Mouse (Mus musculus) adrenal gland, postnatal 4 days (tissue): ENCODE data around the gene Zfp759. TPM values are rescaled to one million over a fixed set of nuclear protein-coding genes. Genes with fewer than 3 reads are reported as not detected.
"Not testable (repeated sequence)": the region's sequence is repeated elsewhere in the genome, so short reads cannot be mapped to it uniquely, and the experiment has no call there.

Source experiments
- DNase-seq, 2 experiments: peaks; one replicate each; pipeline ENCODE4 v3.0.0; 2021 to 2022; ENCODE audit warnings: low spot score in 2 of 2, mixed read lengths in 2 of 2
- long read RNA-seq, 2 experiments: library from polyadenylated mRNA; stranded (forward); transcript quantifications; one replicate each; pipeline ENCODE4 v2.0.0; 2021
- total RNA-seq, 2 experiments: library from RNA; stranded (reverse); gene quantifications; 2 replicates each; pipeline ENCODE4 v1.2.3; 2021

Zfp759 gene
- total RNA-seq: 1 to 10 TPM; 6.5 to 7.4 TPM
- long read RNA-seq, experiment 1: 0 reads
- long read RNA-seq, experiment 2, partial matches to known transcripts: 0 of 4 reads
- long read RNA-seq, experiment 2, other reads (novel, unspliced or antisense): 1 of 4 reads

DNA sequence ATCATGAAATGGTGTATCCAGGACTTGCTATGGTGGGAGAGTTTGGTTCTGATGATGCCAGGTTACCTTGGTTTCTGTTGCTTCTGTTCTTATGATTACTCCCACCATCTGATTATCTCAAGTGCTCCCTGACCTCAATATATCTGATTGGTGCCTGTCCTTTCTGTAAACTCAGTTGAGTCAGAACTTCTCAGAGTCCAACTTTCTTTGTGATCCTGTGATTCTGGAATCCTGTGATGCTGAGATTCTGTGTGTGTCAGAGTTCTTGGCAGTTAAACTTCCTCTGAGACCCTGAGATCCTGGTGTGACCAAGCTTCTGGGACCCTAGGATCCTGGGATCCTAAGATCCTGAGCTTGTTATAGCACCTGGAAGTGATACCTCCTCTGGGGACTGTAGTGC lies at the start of gene Zfp759:
TSS of gene Zfp759 (plus strand) at position 301 of the 400 bp plus-strand sequence.
- DNase-seq: not testable (repeated sequence)

GRCm38 (mm10) chr13:67072786-67073185 lies 48.7 kb upstream of the Zfp759 start:
- no peak for DNase-seq

DNA sequence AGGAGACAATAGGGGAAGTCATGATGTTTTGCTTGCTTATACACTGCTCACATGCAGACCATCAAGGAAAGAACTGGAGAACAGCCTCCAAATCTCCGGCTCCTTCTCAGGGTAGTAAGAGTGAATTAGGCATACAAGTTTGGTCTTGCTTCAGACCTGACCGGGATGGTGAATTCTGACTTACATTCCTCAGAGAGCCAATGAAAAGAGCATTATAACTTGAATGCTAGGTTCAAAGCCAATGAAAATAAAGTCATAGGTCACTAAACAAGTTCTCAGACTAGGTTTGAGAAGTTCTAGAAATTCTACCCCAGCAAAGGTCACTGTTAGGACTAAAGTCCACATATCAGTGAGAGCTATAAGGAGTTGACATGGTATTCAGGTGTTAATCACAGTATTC lies 44.2 kb upstream of the Zfp759 start:
- no peak for DNase-seq

DNA sequence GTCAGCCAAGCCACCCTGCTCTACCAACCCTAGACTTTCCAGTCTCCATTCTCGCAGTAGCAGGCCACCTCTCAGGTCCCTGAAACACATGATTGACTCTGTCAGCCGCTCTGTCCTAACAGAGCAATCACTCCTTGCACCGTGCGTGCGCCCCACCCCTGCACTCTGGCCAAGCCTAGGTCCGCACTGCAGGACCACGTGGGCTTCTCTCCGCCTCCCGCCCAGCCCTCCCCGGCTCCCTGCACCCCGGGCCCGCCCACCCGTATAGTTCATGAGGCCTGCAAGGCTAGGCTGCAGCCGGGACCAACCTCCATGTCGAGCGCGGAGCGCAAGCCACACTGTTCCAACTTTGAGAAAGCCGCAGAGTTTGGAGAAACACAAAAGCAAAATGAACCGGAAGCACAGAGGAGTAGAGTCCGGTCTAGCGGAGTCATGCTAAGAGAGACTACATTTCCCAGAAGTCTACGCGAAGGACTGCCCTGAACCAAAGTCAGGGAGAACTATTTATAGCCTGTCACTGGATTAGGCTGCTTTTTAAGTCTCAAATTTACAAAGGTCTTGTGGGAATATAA lies 40.2 kb upstream of the Zfp759 start:
- DNase-seq: peak; percentile 42 to 54

GRCm38 (mm10) chr13:67081946-67082345 lies 39.5 kb upstream of the Zfp759 start:
- no peak for DNase-seq

- no peak for DNase-seq
These were observed 31.3 kb upstream of the Zfp759 start for GRCm38 (mm10) chr13:67090154-67090553.

DNA sequence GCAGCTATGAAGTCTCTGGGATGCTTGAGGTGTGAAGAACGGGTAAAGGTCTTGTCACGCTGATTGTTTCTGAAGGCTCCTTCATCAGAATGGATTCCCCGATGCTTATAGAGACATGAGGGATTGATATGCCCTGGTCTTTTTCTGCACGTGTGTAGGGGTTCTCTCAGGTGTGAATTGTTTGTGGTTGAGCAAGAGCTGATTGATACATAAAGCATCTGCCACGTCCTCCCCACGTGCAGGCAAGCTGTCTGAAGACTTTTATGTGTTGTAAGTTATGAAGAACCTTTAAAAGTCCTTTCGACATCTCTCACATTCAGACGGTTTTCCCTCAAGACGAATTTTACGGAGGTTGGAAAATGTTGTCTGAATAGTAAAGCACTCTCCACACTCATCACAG lies 23.6 kb upstream of the Zfp759 start, which contains the start of gene Zfp708:
TSS of gene Zfp708 (minus strand) at position 101 of the 400 bp plus-strand sequence.
- no peak for DNase-seq

- no peak for DNase-seq
These were observed 13.8 kb upstream of the Zfp759 start for GRCm38 (mm10) chr13:67107681-67108080.

- peak; percentile 14 to 71 for DNase-seq
These were observed 13.2 kb upstream of the Zfp759 start, which contains the start of gene Gm28557 for GRCm38 (mm10) chr13:67108194-67108820. Gene Gm28557 (minus strand): TSS chr13:67108604.

- no peak for DNase-seq
These were observed 12.6 kb upstream of the Zfp759 start for GRCm38 (mm10) chr13:67108821-67109206.

DNA sequence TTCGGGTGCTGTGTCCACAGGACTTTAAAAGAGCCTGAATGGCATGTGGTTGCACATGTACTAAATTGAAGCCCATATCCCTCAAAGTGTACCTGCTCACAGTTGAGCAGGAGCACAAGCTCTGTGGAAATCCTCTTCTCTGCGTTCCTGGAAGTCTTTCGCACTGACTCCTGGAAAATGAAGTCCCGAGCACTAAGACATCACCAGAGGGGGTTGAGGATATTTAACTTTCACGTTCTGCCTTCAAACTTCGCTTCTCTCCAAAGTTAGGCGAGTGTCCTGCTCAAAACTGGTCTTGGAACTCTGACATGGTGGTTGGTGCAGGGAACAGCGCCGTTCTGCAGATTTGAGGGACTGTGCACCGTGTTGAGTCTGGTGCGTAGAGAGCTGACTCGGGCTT lies 9.4 kb upstream of the Zfp759 start:
- no peak for DNase-seq

DNA sequence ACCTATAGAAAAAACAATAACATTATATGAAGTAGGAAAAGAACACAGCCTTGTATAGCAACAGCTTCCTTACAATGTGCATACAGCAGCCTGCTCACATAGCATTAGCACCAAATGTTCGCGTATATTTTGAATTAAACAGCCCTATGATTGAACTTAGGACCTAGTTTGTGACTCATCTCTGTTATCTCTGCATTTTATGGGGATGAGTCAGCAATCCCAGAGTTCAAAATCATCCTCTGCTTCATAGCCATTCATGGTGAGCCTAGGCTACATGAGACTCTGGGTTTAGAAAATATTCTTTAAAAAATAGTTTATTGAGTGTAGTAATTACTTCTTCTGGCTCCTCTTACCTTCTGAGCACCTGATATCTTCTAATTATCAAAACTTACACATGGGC lies 8.2 kb upstream of the Zfp759 start:
- DNase-seq: no peak

DNA sequence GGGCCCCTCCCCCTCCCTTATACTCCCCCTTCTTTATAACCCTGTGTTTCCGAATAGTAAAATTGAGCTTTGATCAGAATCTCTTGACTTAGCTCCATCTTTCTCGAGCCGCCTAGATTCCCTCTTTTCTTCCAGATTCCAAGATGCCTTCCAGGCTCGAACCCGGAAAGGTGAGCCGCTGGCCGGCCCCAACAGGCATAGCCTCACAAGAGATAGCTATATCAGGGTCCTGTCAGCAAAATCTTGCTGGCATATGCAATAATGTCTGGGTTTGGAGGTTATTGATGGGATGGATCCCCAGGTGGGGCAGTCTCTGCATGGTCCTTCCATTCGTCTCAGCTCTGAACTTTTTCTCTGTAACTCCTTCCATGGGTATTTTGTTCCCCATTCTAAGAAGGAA lies 5.3 kb upstream of the Zfp759 start, which contains the start of gene Rslcan18:
TSS of gene Rslcan18 (minus strand) at position 101 of the 400 bp plus-strand sequence.
- not testable (repeated sequence) for DNase-seq

- no peak for DNase-seq
These were observed 3.0 kb downstream of the Zfp759 start for GRCm38 (mm10) chr13:67124460-67124859.

DNA sequence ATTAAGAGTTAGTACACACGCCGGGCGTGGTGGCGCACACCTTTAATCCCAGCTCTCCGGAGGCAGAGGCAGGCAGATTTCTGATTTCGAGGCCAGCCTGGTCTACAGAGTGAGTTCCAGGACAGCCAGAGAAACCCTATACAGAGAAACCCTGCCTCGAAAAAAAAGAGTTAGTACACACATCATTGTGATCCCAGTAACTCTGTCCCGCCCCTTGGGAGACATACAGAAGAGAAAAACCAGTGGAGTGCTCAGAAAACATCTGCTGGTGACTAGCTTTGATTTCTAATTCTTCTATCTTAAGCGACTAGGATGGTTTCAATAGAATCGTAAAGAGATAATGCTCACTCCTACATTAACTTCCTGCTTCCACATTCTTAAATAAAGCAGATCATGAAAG lies 6.0 kb downstream of the Zfp759 start:
- DNase-seq: not testable (repeated sequence)

DNA sequence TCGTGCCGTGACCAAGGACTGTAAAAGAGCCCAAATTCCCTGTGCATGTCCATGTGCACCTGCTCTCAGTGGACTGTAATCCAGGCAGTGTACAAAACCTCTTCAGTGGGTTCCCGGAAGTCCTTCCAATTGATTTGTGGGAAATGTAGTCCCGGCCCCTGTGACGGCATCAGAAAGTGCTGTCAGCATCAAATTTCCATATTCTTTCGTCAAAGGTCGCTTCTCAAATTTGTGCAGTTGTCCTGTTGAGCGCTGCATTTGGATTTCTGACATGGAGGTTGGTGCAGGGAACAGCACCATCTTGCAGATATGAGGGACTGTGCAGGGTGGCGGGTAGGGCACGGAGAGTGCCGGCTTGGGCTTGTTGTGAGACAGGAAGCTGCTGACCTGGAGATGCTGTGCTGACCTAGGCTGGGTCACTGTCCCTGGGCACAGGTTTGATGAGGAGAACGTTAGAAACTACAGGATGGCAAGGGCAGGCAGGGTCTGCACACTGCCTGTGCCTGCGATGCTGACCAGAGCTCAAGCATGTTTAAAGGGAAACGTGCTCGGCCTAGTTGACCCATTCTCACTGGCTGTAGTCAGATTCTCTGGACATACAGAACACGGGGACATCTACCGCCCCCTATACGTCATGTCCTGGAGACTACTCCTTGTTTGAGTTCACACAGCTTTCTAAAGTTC lies 6.7 kb downstream of the Zfp759 start:
- peak; percentile 18 to 51 for DNase-seq

DNA sequence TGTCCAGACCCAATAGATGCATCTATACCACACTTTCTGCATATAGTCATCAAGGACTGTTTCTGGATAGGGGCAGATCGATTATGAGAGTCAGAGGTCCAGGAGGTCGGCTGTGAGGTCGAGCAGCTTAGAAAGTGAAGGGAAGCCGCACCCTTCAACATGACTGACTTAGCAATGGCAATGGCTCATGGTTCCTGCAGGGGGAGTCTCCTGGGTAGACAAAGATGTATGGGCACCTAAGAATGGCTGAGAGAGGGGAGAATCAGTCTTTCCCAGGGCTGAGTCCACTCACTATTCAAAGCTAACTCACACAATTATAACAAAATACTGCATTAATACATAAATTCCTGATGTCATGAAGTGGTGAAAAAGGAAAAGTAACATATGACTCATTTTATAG lies 44.7 kb downstream of the Zfp759 start:
- not testable (repeated sequence) for DNase-seq

GRCm38 (mm10) chr13:67172991-67173722 lies 51.7 kb downstream of the Zfp759 start, which contains the start of gene Rsl1:
Gene Rsl1 (plus strand): TSS chr13:67173182.
- peak; percentile 11 to 52 for DNase-seq

- no peak for DNase-seq
These were observed 52.2 kb downstream of the Zfp759 start for GRCm38 (mm10) chr13:67173723-67174055.
